Mouse (Mus musculus) myocyte (in vitro differentiated cells): ENCODE data around the gene Traip.

Experiments used
- CEBPB ChIP-seq: IDR thresholded peaks from 2 replicates; pipeline ENCODE4 v1.6.1; 2011; ENCODE audit warnings: mild to moderate bottlenecking, moderate library complexity; ENCODE audit not compliant: poor library complexity, insufficient read depth, severe bottlenecking
- E2F4 ChIP-seq: IDR thresholded peaks from one replicate; pipeline ENCODE4 v1.6.1; 2011; ENCODE audit warnings: mild to moderate bottlenecking, control low read depth, moderate library complexity; ENCODE audit not compliant: insufficient read depth
- MAX ChIP-seq: IDR thresholded peaks from one replicate; pipeline ENCODE4 v1.6.1; 2011; ENCODE audit warnings: low read depth, mild to moderate bottlenecking, control low read depth
- MYOD1 ChIP-seq, 3 experiments: IDR thresholded peaks; one replicate each; pipeline ENCODE4 v1.6.1; 2011; ENCODE audit warnings: control low read depth in 2 of 3, low read depth in 2 of 3, mild to moderate bottlenecking in 2 of 3, moderate library complexity in 1 of 3; ENCODE audit not compliant: insufficient read length in 2 of 3, control insufficient read depth in 1 of 3
- MYOG ChIP-seq, 3 experiments: IDR thresholded peaks; one replicate each; pipeline ENCODE4 v1.6.1; 2011; ENCODE audit warnings: control low read depth in 2 of 3, low read depth in 2 of 3, mild to moderate bottlenecking in 2 of 3; ENCODE audit not compliant: insufficient read length in 2 of 3, control insufficient read depth in 1 of 3, insufficient read depth in 1 of 3
- POLR2A ChIP-seq: IDR thresholded peaks from one replicate; pipeline ENCODE4 v1.6.1; 2011; ENCODE audit warnings: low read depth, mild to moderate bottlenecking, control low read depth, moderate library complexity; ENCODE audit not compliant: insufficient read length
- POLR2AphosphoS2 ChIP-seq: IDR thresholded peaks from one replicate; pipeline ENCODE4 v1.6.1; 2011; ENCODE audit warnings: low read depth, control low read depth; ENCODE audit not compliant: insufficient read length
- REST ChIP-seq: IDR thresholded peaks from one replicate; pipeline ENCODE4 v1.6.1; 2011; ENCODE audit warnings: mild to moderate bottlenecking, control low read depth, moderate library complexity; ENCODE audit not compliant: insufficient read depth, insufficient read length
- SRF ChIP-seq: IDR thresholded peaks from one replicate; pipeline ENCODE4 v1.6.1; 2011; ENCODE audit warnings: low read depth; ENCODE audit not compliant: control insufficient read depth, insufficient read length
- TCF12 ChIP-seq: IDR thresholded peaks from one replicate; pipeline ENCODE4 v1.6.1; 2011; ENCODE audit warnings: mild to moderate bottlenecking, control low read depth; ENCODE audit not compliant: poor library complexity, insufficient read depth, severe bottlenecking
- TCF3 ChIP-seq: IDR thresholded peaks from one replicate; pipeline ENCODE4 v1.6.1; 2011; ENCODE audit warnings: low read depth, control low read depth; ENCODE audit not compliant: insufficient read length
- USF1 ChIP-seq: IDR thresholded peaks from one replicate; pipeline ENCODE4 v1.6.1; 2011; ENCODE audit warnings: low read depth, mild to moderate bottlenecking, control low read depth, moderate library complexity

- TF ChIP-seq POLR2A = no peak
- TF ChIP-seq MAX = no peak
- TF ChIP-seq POLR2AphosphoS2 = no peak
- no peak for TF ChIP-seq MYOG (IDR thresholded peaks at IDR 0.05; ENCODE audit: control insufficient read depth in 1 of 3, insufficient read depth in 1 of 3, insufficient read length in 2 of 3, low read depth in 2 of 3)
- TF ChIP-seq TCF3 = no peak
- no peak for TF ChIP-seq TCF12
- TF ChIP-seq MYOD1 (IDR thresholded peaks at IDR 0.05; ENCODE audit: control insufficient read depth in 1 of 3, insufficient read length in 2 of 3, low read depth in 2 of 3) = no peak
- TF ChIP-seq REST = no peak
- no peak for TF ChIP-seq USF1
- no peak for TF ChIP-seq CEBPB
- no peak for TF ChIP-seq SRF
- no peak for TF ChIP-seq E2F4
Measured at GRCm38 (mm10) chr9:107928169-107928568, 21.8 kb upstream of the Traip start, which contains the start of gene Actl11.
